Mouse (Mus musculus) gastrocnemius, postnatal 25 days (tissue): Measurements from ENCODE around the gene Ssrp1. TPM values are rescaled to one million over a fixed set of nuclear protein-coding genes. Genes with fewer than 3 reads are reported as not detected.

Source experiments
- DNase-seq: peaks from one replicate; pipeline ENCODE4 v3.0.0; 2022
- long read RNA-seq, 2 experiments: library from polyadenylated mRNA; stranded (forward); transcript quantifications; one replicate each; pipeline ENCODE4 v2.0.0; 2021
- total RNA-seq, 2 experiments: library from RNA; stranded (reverse); gene quantifications; 1 replicate in 1 of 2; 2 replicates in 1 of 2; pipeline ENCODE4 v1.2.3; 2021

The Ssrp1 gene
- total RNA-seq = 10 to 100 TPM; 25.5 to 28.3 TPM
- long read RNA-seq, experiment 1, transcript Ssrp1-201 (17 exons, 2,739 nt) = major isoform, 18 of 25 reads
- long read RNA-seq, experiment 1, partial matches to known transcripts = 1 of 25 reads
- long read RNA-seq, experiment 1, other reads (novel, unspliced or antisense) = 6 of 25 reads
- long read RNA-seq, experiment 2, transcript Ssrp1-201 (17 exons, 2,739 nt) = major isoform, 31 of 41 reads
- long read RNA-seq, experiment 2, partial matches to known transcripts = 7 of 41 reads
- long read RNA-seq, experiment 2, other reads (novel, unspliced or antisense) = 3 of 41 reads

DNA sequence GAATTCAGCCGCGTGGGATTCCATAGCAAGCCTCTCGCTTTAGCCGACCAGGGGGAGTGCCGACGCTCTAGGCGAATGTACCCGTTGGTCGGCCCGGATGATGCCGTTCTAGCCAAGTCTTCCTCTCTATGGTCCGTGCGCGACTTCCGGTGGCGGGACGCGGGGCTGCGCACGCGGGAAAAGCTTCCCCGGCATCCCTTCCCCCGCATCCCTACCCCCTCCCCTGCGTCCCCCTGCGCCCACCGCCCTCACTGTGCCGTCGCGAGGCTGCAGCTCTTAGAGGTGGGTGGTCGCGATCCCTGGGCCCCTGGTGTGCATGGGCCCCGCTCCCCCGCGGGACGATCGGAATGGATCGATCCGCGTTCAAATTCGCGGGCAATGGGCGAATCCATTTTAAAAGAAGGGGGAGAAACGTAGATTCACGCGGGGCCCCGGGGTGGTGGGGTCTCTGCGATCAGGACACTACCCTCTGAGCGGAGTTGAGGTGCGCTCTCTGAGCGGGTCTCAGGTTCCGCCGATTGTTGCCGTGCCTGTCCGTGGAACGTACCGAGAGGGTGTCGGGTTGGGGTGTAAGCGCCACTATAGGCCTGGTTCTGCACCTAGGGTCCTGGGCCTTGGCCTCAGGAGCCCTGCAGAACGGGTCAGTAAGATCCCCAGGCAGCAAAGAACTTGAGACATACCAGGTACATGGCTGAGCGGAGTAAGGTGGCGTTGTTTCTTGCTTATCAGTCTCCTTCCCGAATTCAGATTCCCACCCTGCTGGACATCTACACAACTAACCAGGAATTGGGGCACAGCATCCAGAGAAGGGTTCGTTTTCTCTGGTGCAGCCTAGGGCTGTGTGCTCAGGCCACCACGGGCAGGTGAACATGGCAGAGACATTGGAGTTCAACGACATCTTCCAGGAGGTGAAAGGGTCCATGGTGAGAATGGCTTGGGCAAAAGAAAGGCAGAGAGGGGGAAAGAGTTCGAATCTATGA is at the start of gene Ssrp1, which contains the start of gene P2rx3:
TSS of gene Ssrp1 (plus strand) at position 188 of the 980 bp plus-strand sequence.
TSS of gene P2rx3 (minus strand) at position 416 of the 980 bp plus-strand sequence.
- DNase-seq = peak; percentile 87

DNA sequence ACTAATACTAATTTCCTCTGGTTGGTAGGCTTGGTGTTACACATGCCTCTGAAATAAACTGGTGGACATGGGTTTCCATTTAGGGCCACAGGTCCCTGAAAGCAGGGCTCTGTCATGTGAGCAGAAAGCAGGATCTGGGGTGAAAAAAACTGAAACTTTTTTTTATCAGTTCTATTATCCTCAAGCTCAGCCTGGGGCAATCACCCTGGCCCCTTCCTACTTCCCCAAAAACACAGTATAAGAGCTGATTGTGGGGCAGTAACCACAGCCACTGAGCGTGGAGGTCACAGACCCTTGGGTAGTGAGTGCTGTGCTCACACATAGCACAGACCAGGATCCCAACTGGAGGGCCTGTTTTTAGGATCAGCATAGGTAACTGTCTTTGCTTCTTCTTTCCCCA is 49.1 kb upstream of the Ssrp1 start, which contains the start of gene Prg3:
TSS of gene Prg3 (plus strand) at position 286 of the 400 bp plus-strand sequence.
- no peak for DNase-seq

DNA sequence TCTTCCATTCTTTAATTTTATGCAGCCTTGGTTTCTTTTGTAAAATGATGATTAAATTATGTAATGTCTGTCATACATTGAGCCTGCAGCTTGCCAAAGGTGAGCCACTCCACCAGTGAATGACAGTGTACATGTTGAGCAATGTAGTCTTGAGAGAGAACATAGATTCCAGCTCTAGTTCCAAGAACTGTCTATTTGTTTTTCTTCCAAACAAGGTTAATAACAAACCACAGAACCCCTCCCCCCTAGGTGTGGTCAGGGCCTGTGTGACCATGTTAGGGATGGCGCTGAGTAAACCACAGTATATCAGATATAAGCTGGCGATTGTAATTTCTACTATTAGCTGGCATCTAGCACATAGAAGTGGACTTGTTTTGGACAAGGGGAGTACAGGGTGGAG is 40.7 kb upstream of the Ssrp1 start:
- DNase-seq = no peak

DNA sequence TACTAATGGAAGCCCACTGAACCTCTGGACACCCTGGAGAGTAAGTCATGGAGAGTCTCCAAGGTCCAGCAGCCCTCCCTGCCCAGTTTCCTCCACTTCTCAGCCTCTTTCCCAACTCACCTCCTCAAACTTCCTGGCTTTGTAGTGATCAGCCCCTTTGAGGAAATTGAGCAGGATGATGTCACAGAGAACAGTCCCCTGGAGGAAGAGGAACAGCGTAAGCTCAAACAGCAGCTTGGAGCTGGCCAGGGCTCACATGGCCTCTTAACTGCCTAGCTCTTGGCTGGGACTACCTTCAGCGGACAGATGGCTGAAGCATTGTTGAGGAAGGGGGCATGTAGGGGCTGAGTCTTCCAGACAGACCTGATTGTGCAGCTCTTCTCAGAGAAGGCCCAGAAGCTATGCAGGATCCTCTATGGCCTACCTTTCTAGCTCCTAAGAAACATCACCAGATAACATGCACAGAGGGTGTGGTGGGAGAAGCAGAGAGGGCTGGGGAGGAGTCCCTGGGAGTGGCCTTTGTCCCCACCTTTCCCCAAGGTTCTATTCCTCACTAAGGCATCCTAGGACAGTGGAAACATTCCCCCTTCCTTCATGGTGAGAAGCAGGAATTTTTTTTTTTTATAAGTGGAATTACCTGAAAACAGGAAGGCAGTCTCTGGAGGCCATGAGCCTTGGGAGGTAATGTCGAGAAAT is 37.4 kb upstream of the Ssrp1 start:
- DNase-seq = no peak

DNA sequence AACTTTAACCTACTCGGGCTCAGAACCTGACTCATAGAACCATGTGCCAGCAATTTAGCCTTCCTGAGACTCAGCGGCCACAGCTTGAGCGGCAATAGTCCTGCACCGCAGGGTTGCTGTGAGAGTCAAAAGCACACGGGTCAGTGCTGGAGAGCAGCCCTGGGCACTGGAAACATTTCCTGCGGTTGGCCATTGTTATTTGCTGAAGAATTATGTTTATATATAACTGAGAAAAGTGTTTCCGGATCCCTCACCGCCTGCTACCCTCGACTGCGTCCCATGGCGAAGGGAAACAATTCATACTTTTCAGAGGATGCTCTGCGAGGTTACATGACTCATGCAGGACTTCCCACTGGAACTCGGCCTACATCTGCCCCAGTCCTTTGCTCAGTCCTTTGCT is 35.5 kb upstream of the Ssrp1 start:
- no peak for DNase-seq

DNA sequence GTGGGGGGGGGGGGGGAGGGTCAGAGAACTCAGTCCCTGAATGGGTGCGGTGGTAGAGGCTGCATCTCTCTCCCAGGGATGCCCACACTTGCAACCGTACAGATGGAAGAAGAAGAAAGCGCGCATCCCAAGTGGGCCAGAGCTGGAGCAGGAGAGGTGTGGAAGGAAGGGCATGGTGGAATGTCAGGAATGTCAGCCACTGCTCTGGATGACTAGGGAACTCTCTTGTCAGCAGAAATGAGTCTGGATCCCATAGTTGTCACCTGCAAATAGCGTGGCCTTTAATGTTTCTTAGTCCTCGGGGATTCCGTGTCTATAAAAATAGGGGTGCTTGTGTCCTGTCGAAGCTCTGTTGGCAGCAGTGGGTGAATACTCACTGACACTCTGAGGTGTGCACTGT is 34.5 kb upstream of the Ssrp1 start:
- no peak for DNase-seq

DNA sequence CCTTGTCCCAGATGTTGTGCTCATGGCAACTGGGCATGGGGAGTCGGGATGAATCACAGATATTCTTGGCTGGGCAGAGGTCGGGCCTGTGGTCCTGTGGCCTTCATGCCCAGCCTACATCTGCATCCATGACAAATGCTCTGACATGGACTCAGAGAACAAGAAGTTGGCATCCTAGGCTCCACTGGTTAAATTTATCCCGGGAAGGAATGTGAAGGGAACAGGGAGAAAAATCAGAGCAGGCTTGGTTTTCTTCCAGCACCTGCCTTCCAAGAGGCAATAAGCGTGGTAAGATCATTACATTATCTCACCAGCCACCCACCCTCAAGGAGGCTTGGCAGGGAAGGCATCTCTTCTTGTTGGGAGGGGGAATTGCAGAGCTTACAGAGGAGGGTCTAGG is 32.7 kb upstream of the Ssrp1 start:
- no peak for DNase-seq

DNA sequence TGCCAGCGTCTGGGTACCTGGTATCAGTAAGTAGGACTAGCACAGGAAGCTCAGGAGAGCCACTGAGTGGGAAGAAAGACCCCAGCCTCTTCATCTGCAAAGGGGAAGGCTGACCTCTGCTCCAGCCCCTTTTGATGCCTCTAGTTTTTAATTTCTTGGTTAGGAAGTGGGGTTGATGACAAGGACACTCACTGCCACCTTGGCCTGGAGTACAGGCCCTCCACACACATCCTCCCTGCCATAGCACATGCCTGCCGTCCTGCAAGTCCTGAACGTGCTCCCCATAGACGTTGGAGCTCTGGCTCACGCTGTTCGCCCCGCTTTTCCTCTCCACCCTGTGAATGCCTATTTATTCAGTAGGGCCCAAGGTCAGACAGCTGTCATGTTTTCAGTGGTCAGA is 30.4 kb upstream of the Ssrp1 start:
- DNase-seq = no peak

DNA sequence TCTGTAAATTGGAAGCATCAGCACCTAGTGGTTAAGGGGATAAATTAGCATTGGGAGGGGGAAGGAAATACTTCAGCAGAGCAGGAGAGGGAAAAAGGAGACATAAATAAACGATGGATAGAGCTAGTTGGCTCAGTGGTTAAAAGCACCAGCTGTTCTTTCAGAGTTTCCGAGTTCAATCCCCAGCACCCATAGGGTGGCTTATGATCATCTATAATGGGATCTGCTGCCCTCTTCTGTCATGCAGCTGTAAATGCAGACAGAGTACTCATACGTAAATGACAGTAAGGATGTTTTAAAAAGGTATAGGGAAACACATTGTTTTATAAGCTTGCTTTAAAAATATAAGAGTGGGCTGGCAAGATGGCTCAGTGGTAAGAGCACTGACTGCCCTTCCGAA is 29.3 kb upstream of the Ssrp1 start:
- no peak for DNase-seq

DNA sequence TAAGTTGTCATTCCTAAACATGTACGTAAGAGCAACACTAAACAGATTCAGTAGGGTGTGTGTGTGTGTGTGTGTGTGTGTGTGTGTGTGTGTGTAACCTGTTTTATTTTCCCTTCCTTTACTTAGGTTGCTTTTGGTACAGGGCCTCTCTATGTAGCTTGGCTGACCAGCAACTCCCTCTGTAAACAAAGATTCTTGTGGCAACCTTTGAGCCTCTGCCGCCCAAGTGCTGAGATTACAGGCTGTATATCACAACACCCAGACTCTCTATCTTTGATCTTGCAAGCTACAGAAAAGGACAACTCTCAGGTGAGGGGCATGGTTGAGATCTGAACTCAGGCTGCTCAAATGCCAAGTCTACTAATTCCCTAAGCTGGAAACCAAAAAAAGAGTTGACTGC is 27.8 kb upstream of the Ssrp1 start:
- DNase-seq = no peak

DNA sequence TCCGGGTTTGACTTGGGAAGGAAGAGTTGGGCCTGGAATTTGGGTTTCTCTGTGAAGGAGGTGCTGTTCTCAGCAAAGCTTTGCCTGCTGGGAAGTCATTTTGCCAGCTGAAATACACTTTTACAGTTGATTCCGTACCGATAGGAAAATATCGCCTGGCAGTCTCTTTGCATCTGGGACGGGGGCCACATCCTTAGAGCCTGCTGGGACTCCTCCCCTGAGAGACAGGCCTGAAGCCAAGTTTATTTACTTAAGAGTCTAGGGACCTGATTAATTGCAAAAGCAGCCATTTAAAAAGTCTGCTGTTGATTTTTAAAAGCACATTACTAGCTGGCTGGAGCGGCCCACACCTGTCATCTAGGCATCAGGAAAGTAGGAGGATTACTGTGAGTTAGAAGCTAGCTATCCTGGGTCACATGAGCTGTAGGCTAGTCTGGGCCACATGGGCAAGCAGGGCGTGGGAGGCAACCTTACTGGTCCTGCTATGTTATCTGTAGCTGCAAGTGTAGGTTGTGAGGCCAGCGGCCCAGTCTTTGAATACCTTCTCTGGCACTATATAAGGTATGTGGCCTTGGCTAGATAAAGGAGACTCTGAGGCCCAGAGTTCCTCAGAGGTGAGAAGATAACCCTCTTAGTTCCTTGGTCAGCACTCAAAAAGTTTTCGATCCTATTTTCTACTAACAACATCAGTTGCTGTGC is 25.0 kb upstream of the Ssrp1 start:
- peak; percentile 13 for DNase-seq

DNA sequence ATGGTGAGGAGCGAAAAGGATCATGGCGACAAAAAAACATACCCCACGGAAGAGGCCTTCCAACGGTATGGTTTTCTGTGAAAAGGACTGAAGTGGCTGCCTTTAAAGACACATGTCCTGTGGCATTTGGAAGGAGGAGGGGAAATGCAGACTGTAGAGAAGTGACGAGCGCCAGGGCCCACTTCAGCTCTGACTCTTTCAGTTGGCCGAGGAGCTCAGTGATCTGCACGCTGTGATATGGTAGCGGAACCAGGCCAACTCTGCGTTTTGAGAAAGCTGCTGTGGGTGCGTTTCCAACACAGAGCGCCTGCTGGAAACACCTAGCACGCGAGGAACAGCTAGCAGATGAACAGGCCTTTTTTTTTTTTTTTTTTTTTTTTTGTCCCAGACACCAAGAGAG is 24.4 kb upstream of the Ssrp1 start:
- DNase-seq = no peak

DNA sequence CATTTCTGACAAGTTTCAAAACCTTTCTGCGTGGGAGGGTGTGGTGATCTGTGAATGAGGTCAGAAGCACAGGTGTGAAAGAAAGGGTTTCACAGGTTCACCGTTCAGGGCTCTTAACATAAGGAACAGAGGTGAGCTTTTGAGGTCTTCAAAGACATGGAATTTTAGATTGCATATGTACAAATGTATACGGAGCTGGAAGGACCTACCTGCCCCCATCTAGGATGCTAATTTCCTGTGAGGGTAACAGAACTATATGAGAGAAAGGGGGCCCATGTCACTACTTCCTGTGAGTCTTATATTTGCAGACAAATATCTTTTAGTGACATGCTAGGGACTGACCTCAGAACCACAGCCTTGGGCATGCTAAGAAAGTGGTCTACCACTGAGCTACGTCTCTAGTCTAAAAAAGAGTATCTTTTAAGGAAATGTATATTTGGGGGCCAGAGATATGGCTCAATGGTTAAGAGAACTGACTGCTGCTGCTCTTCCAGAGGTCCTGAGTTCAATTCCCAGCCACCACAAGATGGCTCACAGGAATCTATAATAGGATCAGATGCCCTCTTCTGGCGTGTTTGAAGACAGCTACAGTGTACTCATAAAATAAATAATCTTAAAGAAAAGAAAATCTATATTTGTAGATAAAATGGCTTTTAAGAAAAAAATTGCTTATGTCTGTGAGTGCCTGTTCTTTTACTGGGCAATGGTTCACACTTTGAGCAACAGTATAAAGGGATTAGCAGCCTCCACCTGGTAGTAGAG is 23.0 kb upstream of the Ssrp1 start:
- no peak for DNase-seq

DNA sequence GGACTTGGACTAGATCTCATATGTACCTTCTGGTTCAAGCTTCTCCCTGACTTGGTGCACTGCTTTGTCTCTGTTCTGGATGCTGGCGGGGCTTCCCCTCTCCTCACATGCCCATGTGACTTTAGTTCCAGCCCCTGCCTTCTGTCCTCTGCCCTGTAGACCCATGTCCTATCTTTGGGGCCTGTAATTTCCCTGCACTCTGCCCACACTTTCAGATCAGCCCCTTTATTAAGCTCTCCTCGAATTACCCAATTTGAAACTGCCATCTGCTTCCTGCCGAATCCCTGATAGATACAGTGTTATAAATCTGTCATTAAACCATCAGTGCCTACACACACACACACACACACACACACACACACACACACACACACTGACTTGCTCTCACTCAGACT is 22.4 kb upstream of the Ssrp1 start:
- DNase-seq = no peak

DNA sequence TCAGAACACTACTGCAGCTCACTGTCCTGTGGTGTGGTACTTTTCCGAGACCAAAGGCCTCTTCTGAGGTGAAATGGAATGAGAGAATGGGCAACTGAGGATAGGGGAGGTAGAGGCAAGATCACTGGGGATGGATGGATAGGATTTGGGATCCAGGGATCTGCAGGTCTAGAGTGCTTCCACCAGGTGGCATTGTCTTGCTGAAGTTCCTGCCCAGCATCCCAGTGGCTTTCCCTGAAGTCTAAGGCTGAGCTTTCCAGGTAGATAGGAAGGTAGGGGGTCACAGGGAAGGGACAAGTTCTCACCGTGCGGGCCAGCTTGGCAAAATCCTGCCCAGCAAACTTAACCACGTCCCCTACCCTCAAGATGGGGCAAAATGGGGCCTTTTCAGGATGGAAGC is 15.0 kb upstream of the Ssrp1 start:
- no peak for DNase-seq

DNA sequence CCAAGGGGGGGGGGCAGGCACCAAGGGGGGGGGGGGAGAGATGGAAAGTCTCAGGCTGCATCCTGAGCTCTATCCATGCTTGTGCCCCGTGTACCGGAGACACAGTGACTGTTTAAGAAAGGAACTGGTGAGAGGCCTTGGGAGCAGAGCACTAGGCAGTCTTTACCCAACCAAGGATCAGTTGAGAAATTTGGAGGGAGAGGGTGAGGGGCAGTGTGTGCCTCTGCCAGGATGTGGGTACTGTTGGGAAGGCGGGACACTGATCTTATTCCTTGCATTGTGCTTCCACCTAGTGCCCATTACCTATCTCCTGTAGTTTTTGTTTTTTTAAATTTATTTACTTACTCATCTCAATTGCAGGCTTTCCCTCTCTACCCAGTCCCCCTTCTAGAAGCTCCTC is 10.9 kb upstream of the Ssrp1 start:
- no peak for DNase-seq

DNA sequence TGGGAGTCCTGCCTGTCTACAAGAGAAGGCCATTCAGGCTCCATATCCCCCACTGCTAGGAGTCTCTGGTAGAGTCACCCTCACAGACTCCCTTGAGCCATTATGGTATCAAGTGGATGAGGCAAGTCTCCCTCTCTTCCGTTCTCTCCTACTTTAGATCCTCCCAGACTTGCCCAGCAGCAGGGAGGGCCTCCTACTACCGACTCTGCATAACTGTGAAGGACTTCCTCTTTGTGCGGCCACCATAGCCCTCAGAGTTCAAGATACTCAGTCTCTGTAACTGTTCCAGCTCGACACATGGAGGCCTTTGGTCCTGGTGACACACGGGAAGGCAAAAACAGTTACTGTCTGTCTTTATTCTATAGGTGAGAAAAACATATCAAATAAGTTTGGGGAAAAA is 9.8 kb upstream of the Ssrp1 start:
- no peak for DNase-seq

DNA sequence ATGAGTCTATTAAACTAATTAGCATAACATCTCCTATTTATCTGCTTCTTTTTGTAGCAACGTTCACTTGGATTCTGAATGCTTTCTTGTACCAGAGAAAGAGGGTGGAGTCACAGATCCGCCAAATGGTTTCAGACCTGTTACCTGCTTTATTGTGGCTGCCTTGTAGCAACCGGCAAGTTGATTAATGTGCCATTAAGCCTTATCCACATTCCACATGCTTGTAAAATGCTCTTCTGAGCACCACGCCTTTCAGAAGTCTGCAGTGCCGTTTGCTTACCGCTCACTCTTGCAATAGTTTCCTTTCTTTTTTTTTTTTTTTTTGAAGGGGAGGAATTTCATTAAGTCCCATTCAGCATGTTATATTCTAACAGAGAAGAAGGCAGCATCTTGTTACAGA is 7.1 kb upstream of the Ssrp1 start:
- no peak for DNase-seq

DNA sequence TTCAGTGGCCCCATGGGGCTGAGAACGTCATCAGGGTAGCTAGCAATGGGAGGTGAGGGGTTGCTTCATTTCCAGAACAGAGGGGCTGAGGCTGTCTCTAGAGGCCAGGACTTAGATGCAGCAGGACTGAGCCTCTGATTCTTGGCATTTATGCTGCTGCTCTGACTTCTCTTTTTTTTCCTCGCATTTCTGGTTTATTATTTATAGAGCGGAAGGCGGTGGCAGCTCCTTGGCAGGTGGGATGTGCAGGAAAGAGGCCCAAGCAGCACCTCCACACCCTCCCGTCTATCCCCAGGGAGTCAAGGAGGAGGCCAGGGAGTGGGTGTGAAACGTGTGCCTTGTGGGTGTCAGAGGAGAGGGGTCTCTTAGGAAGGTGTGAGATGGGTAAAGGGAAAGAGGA is 6.0 kb upstream of the Ssrp1 start:
- no peak for DNase-seq

DNA sequence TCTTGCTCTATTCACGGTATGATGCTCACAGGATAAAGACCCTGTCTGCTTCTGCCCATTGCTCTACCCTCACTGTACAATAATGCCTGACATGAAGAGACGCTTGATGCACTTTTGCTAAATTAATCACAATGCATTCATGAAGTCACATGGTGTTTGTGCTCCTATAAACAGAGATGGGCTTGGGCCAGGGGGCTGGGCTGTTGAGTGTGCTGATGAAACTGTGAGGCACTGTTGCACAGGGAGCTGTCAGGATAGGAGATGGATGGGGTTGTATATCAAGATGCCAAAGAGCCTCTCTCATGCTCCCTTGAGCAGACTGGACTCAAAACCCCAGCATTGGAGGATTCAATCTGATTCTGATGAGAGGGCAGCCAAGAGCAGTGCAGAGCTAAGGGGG is 3.9 kb upstream of the Ssrp1 start:
- DNase-seq = no peak

DNA sequence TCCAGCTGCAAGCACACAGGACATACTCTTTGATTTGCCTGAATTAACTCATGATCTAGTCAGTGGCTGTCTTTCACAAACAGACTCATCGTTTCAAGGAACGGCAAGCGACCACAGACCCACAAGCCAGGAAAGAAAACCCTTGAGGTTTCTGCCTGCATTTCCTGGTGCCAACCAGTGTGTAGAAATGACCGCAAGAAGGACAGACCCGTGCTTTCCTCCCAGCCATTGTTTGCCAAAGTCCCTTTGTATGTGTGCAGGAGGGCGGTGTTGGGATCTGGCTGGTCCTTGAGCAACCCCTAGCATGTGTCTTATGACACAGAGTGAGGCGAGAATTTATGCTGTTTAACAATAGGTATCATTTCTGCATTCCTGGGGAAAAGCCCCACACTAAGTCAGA is 2.9 kb upstream of the Ssrp1 start:
- no peak for DNase-seq
